Mouse (Mus musculus): ENCODE data around the gene Suds3.

- TF ChIP-seq CTCF (IDR thresholded peaks at IDR 0.05; ENCODE audit: low read depth, low read length) (peak; percentile 42; the same call in 1 of the 2 replicates), POLR2A (IDR thresholded peaks at IDR 0.05; ENCODE audit: extremely low read depth, insufficient read depth, low read length) (no peak)
Measured at GRCm38 (mm10) chr5:117147187-117148095, 31.5 kb upstream of the Suds3 start.
